Mouse (Mus musculus) layer of hippocampus, postnatal 25 days (tissue): Measurements from ENCODE around the gene Ak9. TPM values are rescaled to one million over a fixed set of nuclear protein-coding genes. Genes with fewer than 3 reads are reported as not detected.
"Not testable (repeated sequence)": the region's sequence is repeated elsewhere in the genome, so short reads cannot be mapped to it uniquely, and the experiment has no call there.

Experiments
- DNase-seq, 2 experiments: peaks; one replicate each; pipeline ENCODE4 v3.0.0; 2022; ENCODE audit warnings: mixed read lengths in 2 of 2, low spot score in 1 of 2; ENCODE audit errors: extremely low spot score in 1 of 2
- total RNA-seq, 2 experiments: library from RNA; stranded (reverse); gene quantifications; 2 replicates each; pipeline ENCODE4 v1.2.3; 2021

Gene Ak9
- total RNA-seq, 2 experiments from 2014 or later: 0.17 to 0.23 TPM

GRCm38 (mm10) chr10:41308205-41308604, 4.4 kb downstream of the Ak9 start:
- DNase-seq: no peak

- no peak for DNase-seq
Observed at GRCm38 (mm10) chr10:41315866-41316265, 12.1 kb downstream of the Ak9 start.

DNA sequence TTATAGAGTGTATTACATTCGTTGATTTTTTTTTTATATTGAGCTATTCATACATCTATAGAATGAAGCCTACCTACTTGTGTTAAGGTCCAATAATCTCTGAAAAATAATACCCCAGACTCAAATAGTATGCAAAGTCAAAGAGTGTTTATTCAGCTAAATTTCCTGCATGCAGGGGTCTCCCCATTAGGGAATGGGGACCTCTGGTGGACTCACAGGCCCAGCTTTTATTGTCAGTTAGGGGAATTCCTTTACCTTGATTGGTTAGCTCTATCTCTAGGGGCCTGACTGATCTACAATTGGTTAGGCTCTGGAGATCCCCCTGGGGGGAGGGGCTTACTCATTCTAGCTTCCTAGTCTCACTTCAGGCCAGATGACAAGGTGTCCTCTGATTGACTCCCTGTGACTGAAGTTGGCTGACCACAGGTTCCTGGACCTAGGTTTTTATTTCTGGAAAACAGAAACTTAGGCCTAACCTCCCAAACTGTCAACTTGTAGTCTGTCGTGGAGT, 28.8 kb downstream of the Ak9 start:
- no peak for DNase-seq

- no peak for DNase-seq
Observed at GRCm38 (mm10) chr10:41341346-41341745, 37.6 kb downstream of the Ak9 start.

DNA sequence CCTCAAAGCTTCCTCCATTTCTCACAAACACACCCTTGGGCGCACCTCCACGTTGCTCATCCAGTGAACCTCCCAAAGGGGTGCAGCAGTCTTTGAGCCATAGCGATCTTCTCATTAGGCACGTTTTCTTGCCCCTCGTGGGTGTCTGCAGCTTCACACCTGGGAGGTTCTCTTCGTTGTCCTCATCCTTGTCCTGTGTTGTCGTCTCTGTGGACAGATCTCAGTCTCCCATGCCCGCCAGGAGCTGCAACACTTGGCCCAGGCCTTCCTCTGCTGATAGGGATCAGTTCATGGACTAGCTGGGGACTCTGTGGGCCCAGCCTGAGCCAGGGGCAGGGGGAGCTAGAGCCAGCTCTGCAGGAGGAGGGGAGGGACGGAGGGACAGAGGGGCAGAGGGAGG, 61.3 kb downstream of the Ak9 start:
- DNase-seq: no peak

DNA sequence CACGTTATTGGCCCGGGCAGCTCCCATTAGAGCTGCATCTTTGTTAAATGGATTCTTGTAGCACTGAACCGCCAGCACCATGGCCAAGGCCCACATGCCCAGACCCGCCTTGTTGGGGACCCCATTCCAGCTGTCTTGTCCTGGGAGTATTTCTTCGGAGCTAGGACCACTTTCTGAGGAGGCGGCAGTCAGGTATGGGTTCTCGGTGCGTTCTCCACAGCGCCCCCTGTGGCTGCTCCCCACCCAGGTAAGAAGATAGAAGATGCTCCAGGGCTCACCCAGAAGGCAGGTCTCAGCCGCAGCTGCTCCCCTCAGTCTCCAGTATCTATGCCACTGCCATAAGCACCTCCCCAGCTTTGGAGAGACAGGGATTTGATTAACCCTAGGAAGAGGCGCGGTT, 76.7 kb downstream of the Ak9 start:
- DNase-seq: no peak

- peak in 1 of 2 experiments; percentile 5 for DNase-seq
Observed at GRCm38 (mm10) chr10:41385506-41386221, 81.9 kb downstream of the Ak9 start.

DNA sequence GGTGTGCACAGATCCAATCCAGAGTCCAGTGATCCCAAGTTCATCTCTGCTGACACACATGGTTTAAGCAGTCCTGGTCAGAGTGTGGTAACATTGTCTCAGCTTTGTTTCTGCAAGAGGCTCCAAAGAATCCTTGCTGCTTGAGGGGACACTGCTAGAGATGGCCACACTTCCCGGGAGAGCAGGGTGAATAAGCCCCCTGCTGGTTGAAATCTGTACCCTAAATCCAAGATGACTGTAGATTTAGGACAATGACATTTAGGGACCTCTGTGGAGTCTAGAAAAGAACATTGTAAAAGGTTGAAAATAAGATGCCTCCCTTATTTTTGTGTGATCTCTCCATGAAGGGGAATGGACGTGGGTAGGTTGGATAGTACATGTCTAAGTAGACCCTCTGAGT, 89.8 kb downstream of the Ak9 start:
- no peak for DNase-seq

- no peak for DNase-seq
Observed at GRCm38 (mm10) chr10:41401097-41401496, 97.3 kb downstream of the Ak9 start.

DNA sequence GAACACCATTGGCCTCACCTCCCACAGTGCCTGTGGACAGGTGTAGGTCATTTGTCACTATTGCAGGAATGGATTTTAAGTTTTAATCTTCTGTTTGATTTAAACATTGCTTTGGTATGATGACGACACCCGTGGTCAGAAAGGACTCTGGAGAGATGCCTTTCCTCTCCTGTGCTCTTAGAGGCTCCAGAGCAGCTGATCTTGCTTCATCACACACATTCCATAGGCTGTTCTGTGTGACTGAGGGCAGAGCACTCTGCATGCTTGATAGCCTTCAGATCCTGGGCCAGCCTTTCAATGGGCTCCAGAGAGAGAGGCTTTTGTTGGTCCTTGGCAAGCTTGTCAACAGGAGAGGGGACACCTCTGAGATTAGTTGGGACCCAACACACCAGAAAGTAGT, 99.6 kb downstream of the Ak9 start:
- no peak for DNase-seq

GRCm38 (mm10) chr10:41403893-41404612, 100.3 kb downstream of the Ak9 start:
- DNase-seq: peak in 1 of 2 experiments; percentile 22

DNA sequence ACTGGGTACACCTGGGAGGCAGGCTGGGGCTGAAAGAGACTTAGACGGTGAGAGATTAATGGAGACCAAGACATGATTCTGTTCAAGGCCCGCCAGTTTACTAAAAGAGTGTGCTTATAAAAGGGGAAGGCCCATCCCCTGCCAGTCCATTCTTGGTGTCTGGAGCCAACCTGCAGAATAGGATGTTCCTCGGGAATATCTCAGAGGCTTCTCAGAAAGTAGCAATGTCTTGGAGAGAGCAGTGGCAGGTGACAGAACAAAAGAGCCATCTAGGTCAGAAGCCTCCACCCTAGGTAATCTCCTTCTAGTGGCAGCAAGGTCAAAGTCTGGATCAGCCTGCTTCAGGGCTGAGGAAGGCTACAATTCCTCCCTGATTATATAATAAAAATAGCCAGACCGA, 106.4 kb downstream of the Ak9 start:
- not testable (repeated sequence) for DNase-seq

- DNase-seq: not testable (repeated sequence)
Observed at GRCm38 (mm10) chr10:41410821-41411220, 107.0 kb downstream of the Ak9 start.

DNA sequence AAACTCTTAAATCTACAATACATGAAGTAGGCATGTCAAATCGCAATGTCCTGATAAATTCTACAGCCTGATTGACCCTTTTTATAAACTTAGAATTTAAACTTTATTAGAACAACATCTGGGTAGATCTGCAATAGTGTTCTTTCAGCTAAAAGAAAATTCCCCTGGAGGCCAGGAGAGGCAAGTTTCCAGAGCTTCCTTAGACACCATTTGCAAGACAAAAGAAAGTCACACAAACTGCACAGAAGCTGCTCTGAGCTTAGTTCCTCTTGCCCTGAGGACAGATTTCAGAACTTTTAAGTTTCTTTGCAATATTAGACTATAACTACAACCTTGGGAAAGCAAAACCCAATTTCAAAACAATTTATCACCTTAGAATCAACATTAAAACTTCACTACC, 109.7 kb downstream of the Ak9 start:
- DNase-seq: not testable (repeated sequence)

GRCm38 (mm10) chr10:41415368-41415767, 111.6 kb downstream of the Ak9 start:
- not testable (repeated sequence) for DNase-seq

GRCm38 (mm10) chr10:41420496-41421200, 116.9 kb downstream of the Ak9 start:
- DNase-seq: no peak

DNA sequence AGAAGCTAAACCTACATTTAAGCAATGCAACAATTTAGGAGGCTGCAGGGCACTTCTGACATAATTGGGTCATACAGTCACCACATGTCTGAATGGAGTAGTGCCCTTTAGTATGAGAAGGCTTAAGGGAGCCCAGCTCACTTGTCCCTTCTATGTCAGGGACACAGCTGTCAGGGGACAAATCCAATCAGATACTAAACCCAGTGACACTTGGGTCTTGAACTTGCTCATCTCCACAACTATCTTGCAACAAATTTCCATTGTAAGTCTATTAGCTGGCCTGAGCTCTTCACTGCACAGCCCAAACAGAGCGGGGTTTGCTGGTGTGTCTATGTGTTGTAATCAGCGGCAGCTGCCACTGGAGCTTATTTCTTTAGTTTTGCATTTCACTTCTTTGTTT, 119.9 kb downstream of the Ak9 start:
- no peak for DNase-seq

- no peak for DNase-seq
Observed at GRCm38 (mm10) chr10:41426368-41426767, 122.6 kb downstream of the Ak9 start.

DNA sequence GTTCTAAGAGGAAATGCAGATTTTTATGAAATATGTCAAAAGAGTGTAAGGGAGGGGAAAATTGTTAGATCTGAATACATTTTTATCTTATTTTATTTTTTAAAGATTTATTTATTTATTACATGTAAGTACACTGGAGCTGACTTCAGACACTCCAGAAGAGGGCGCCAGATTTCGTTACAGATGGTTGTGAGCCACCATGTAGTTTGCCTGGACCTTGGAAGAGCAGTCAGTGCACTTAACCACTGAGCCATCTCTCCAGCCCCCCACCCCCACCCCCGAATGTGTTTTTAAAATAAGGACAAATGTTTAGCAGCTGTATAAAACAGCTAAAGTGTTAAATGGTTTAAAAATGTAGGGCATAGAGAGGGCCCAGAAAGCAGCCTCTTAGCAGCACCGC, 130.8 kb downstream of the Ak9 start:
- peak in 1 of 2 experiments; percentile 51 for DNase-seq

- no peak for DNase-seq
Observed at GRCm38 (mm10) chr10:41435141-41435540, 131.4 kb downstream of the Ak9 start.

- DNase-seq: no peak
Observed at GRCm38 (mm10) chr10:41448216-41448615, 144.4 kb downstream of the Ak9 start.
